Mouse (Mus musculus) liver, adult 2 months (tissue): ENCODE results near the gene Acer3. TPM values are rescaled to one million over a fixed set of nuclear protein-coding genes. Genes with fewer than 3 reads are reported as not detected.

ENCODE experiments used
- DNase-seq: peaks from one replicate; pipeline ENCODE4 v3.0.0-alpha.2; 2011; ENCODE audit warnings: low read depth, low spot score; ENCODE audit errors: extremely low read depth
- H3K27ac ChIP-seq: fragments of 200-500 bp; replicated peaks from 2 replicates; pipeline ENCODE4 v1.5.1; 2012; ENCODE audit warnings: low read depth, mild to moderate bottlenecking, control low read depth, inconsistent platforms, low read length; ENCODE audit not compliant: insufficient read depth
- H3K27me3 ChIP-seq: fragments of 200-500 bp; 2 replicates; pipeline ENCODE4 v1.6.1; 2012; ENCODE audit warnings: mild to moderate bottlenecking, moderate library complexity, low read length, inconsistent platforms; ENCODE audit not compliant: control insufficient read depth, insufficient read depth
- H3K36me3 ChIP-seq: fragments of 200-500 bp; 2 replicates; pipeline ENCODE4 v1.6.1; 2012; ENCODE audit warnings: low read length, inconsistent platforms; ENCODE audit not compliant: control insufficient read depth, insufficient read depth
- H3K4me1 ChIP-seq: fragments of 200-500 bp; 2 replicates; pipeline ENCODE4 v1.6.1; 2011; ENCODE audit warnings: low read length; ENCODE audit not compliant: control insufficient read depth, insufficient read depth
- H3K4me3 ChIP-seq: fragments of 200-500 bp; 2 replicates; pipeline ENCODE4 v1.5.1; 2011; ENCODE audit warnings: low read depth, mild to moderate bottlenecking, control low read depth, low read length, moderate library complexity; ENCODE audit not compliant: insufficient read depth
- H3K79me2 ChIP-seq: fragments of 200-500 bp; 2 replicates; pipeline ENCODE4 v1.6.1; 2012; ENCODE audit warnings: inconsistent platforms, mild to moderate bottlenecking, low read length, moderate library complexity; ENCODE audit not compliant: control insufficient read depth, insufficient read depth
- H3K9ac ChIP-seq: fragments of 200-500 bp; 2 replicates; pipeline ENCODE4 v1.6.1; 2012; ENCODE audit warnings: low read depth, mild to moderate bottlenecking, control low read depth, inconsistent platforms, low read length
- CTCF ChIP-seq: fragments of 200-500 bp; IDR thresholded peaks from 2 replicates; pipeline ENCODE4 v1.5.1; 2011; ENCODE audit warnings: low read depth, low read length, control low read depth
- POLR2A ChIP-seq: fragments of 200-500 bp; IDR thresholded peaks from 2 replicates; pipeline ENCODE4 v1.6.1; 2011; ENCODE audit warnings: low read length, control low read depth; ENCODE audit not compliant: insufficient read depth; ENCODE audit errors: extremely low read depth
- WGBS: fragments of 180-500 bp; shearing (Covaris S2); methylation state at CpG from one replicate; pipeline ENCODE4 v1.1.7; 2018; 5-methylcytosine and 5-hydroxymethylcytosine counted together
- polyA plus RNA-seq: library from polyadenylated mRNA; depleted of rRNA; stranded (reverse); fragments of >200 nt; gene quantifications from 2 replicates; pipeline ENCODE4 v1.2.3, GENCODE M21; 2012
- total RNA-seq: library from RNA; depleted of rRNA; stranded (reverse); fragments of >200 nt; gene quantifications from 2 replicates; pipeline ENCODE4 v1.2.3, GENCODE M21; 2014

Gene Acer3
- total and polyA plus RNA-seq, 2 experiments: 7.4 to 19.7 TPM

GRCm38 (mm10) chr7:98178560-98179231 is 142.3 kb downstream of the Acer3 start:
- no peaks in the 10 kb centered on the region for H3K79me2 ChIP-seq
- H3K4me1 ChIP-seq: peaks cover 11% of the 10 kb centered on the region
- no peaks in the 10 kb centered on the region for H3K36me3 ChIP-seq
- TF ChIP-seq CTCF (no peak), POLR2A (no peak)
- H3K27ac ChIP-seq: peak overlapping the region; percentile 56
- no peaks in the 10 kb centered on the region for H3K27me3 ChIP-seq
- peak overlapping the region; percentile 59 for H3K4me3 ChIP-seq
- peak; percentile 86 for DNase-seq
- 16% methylated on average over 5 of the region's 5 CpGs for WGBS
- peak overlapping the region; percentile 58 for H3K9ac ChIP-seq

DNA sequence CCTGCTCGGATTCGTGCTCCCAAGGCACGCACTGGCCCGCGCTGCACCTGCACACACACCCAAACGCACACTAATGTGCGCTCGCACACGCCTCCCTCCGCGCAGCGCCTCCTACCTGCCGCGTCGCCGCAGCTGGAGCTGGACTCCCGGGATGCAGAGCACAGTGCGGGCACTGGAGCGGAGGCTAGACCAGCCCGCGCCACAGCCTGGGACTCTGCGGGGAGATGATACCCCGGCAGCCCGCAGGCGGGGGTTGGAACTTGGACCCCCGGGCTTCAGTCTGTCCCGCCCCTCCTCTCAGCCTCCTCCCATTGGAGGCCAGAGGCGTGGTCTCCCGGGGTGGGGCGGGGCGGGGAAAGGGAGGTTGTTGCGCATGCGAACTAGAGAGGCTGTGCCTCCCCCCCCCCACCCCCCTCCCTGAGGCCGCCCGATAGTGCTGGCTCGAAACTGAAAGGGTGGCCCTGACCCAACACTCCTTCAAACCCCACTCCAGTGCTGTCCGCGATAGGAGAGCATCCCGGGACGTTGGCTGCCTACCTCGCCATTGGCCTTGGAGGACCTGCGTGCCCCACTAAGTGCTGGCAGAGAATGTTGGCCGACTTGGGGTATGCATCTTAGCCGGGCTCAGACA is 143.0 kb downstream of the Acer3 start, which contains the start of gene Capn5:
Gene Capn5, minus strand, starts transcription at position 346 of the 631 bp plus-strand sequence.
- Histone ChIP-seq H3K79me2 (no peaks in the 10 kb centered on the region), H3K9ac (peak within 1 kb of the TSS; percentile 67), H3K27me3 (no peaks in the 10 kb centered on the region), H3K4me1 (peaks cover 12% of the 10 kb centered on the region), H3K4me3 (peak within 1 kb of the TSS; percentile 75), H3K27ac (peak within 1 kb of the TSS; percentile 56), H3K36me3 (no peaks in the 10 kb centered on the region)
- peak; percentile 65 for DNase-seq
- 1% methylated on average over 36 of the region's 44 CpGs for WGBS
- peak; percentile 77 for TF ChIP-seq CTCF
- no peak for TF ChIP-seq POLR2A

- DNase-seq: no peak
- Histone ChIP-seq H3K9ac (peak overlapping the region; percentile 67), H3K27me3 (no peaks in the 10 kb centered on the region), H3K27ac (no peak overlapping the region), H3K4me1 (peaks cover 12% of the 10 kb centered on the region), H3K36me3 (no peaks in the 10 kb centered on the region), H3K79me2 (no peaks in the 10 kb centered on the region), H3K4me3 (peak overlapping the region; percentile 75)
- WGBS: 8% methylated on average over 9 of the region's 9 CpGs
- no peak for TF ChIP-seq CTCF
- no peak for TF ChIP-seq POLR2A
These were observed 143.5 kb downstream of the Acer3 start for GRCm38 (mm10) chr7:98177566-98177928.

DNA sequence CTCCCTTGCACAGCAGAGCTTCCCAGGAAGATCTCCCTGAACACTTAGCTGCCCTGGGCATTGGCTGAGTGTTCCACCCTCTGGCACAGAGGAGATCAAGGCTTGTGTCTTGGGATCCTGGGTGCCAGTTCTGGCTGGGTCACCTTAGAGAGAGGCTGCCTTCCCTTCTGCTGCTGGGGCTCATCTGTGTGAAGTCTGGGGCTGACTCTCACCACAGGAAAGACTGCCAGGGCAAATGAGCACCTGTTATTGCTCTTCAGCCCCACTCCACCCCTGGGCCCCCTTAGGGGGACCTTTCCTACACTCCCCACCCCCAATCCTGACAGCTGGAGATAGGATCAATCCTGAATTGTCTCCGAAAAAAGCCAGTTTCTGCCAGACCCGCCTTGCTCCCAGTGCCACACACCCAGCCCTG is 143.9 kb downstream of the Acer3 start:
- Histone ChIP-seq H3K9ac (no peak overlapping the region), H3K4me1 (peaks cover 12% of the 10 kb centered on the region), H3K27me3 (no peaks in the 10 kb centered on the region), H3K36me3 (no peaks in the 10 kb centered on the region), H3K4me3 (no peak overlapping the region), H3K79me2 (no peaks in the 10 kb centered on the region), H3K27ac (no peak overlapping the region)
- no peak for TF ChIP-seq CTCF
- no peak for TF ChIP-seq POLR2A
- 54% methylated on average over 2 of the region's 2 CpGs for WGBS
- no peak for DNase-seq

GRCm38 (mm10) chr7:98176322-98177070 is 144.5 kb downstream of the Acer3 start:
- WGBS: 88% methylated on average over 8 of the region's 8 CpGs
- no peak overlapping the region for H3K9ac ChIP-seq
- no peaks in the 10 kb centered on the region for H3K36me3 ChIP-seq
- TF ChIP-seq POLR2A (no peak), CTCF (no peak)
- H3K27ac ChIP-seq: no peak overlapping the region
- DNase-seq: no peak
- no peaks in the 10 kb centered on the region for H3K79me2 ChIP-seq
- H3K4me1 ChIP-seq: peaks cover 15% of the 10 kb centered on the region
- H3K27me3 ChIP-seq: no peaks in the 10 kb centered on the region
- H3K4me3 ChIP-seq: no peak overlapping the region
